Mouse (Mus musculus): ENCODE results near the gene Tmtc2. TPM values are rescaled to one million over a fixed set of nuclear protein-coding genes. Genes with fewer than 3 reads are reported as not detected.

Gene Tmtc2
- polyA plus RNA-seq, 1 experiment, result 1.4 TPM

- DNase-seq, result no peak
- Histone ChIP-seq H3K27me3 (ENCODE audit: control insufficient read depth, insufficient read depth, low read length) (no peaks in the 10 kb centered on the region), H3K27ac (ENCODE audit: control insufficient read depth, insufficient read depth, low read length) (no peak overlapping the region), H3K4me1 (replicated peaks; ENCODE audit: control insufficient read depth, insufficient read depth, low read length) (no peaks in the 10 kb centered on the region), H3K36me3 (ENCODE audit: control insufficient read depth, insufficient read depth, low read length) (no peaks in the 10 kb centered on the region), H3K4me3 (ENCODE audit: control insufficient read depth, insufficient read depth, low read length) (no peak overlapping the region)
- WGBS, result 98% methylated on average over 2 of the region's 2 CpGs
- no peak for TF ChIP-seq POLR2A (IDR thresholded peaks at IDR 0.05; ENCODE audit: control insufficient read depth, extremely low read depth, insufficient read depth, low read length, poor library complexity)
- no peak for TF ChIP-seq CTCF (IDR thresholded peaks at IDR 0.05; ENCODE audit: borderline replicate concordance, control insufficient read depth, extremely low read depth, insufficient read depth, low read length, poor library complexity)
Measured at GRCm38 (mm10) chr10:105200678-105201077, 373.6 kb downstream of the Tmtc2 start.

GRCm38 (mm10) chr10:105200092-105200491 is 374.2 kb downstream of the Tmtc2 start:
- TF ChIP-seq CTCF (IDR thresholded peaks at IDR 0.05; ENCODE audit: borderline replicate concordance, control insufficient read depth, extremely low read depth, insufficient read depth, low read length, poor library complexity) (no peak), POLR2A (IDR thresholded peaks at IDR 0.05; ENCODE audit: control insufficient read depth, extremely low read depth, insufficient read depth, low read length, poor library complexity) (no peak)
- H3K27me3 ChIP-seq (ENCODE audit: control insufficient read depth, insufficient read depth, low read length), result no peaks in the 10 kb centered on the region
- no peaks in the 10 kb centered on the region for H3K36me3 ChIP-seq (ENCODE audit: control insufficient read depth, insufficient read depth, low read length)
- WGBS, result 81% methylated on average over 4 of the region's 4 CpGs
- H3K4me3 ChIP-seq (ENCODE audit: control insufficient read depth, insufficient read depth, low read length), result no peak overlapping the region
- no peak for DNase-seq
- no peak overlapping the region for H3K27ac ChIP-seq (ENCODE audit: control insufficient read depth, insufficient read depth, low read length)
- H3K4me1 ChIP-seq (replicated peaks; ENCODE audit: control insufficient read depth, insufficient read depth, low read length), result no peaks in the 10 kb centered on the region

DNA sequence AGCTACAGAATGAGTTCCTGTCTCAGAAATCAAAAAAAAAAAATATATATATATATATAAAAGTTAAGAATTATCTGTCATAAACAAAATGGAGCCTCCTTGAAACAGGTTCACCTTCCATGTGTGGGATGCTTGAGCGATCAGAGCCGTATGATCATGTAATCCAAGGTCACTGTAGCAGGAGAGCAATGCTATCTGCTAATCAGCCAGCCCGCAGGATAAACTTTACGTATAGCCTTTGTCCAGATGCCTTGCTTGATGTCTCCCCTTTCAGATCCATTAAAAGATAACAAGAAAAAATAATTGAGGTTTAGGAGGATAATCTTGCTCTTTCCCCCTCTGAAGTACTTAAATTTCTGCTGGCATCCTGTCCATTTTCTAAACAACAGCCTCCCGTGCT is 374.7 kb downstream of the Tmtc2 start:
- TF ChIP-seq POLR2A (IDR thresholded peaks at IDR 0.05; ENCODE audit: control insufficient read depth, extremely low read depth, insufficient read depth, low read length, poor library complexity) (no peak), CTCF (IDR thresholded peaks at IDR 0.05; ENCODE audit: borderline replicate concordance, control insufficient read depth, extremely low read depth, insufficient read depth, low read length, poor library complexity) (no peak)
- H3K4me3 ChIP-seq (ENCODE audit: control insufficient read depth, insufficient read depth, low read length), result no peak overlapping the region
- H3K4me1 ChIP-seq (replicated peaks; ENCODE audit: control insufficient read depth, insufficient read depth, low read length), result no peaks in the 10 kb centered on the region
- WGBS, result 94% methylated on average over 5 of the region's 5 CpGs
- H3K27ac ChIP-seq (ENCODE audit: control insufficient read depth, insufficient read depth, low read length), result no peak overlapping the region
- no peaks in the 10 kb centered on the region for H3K27me3 ChIP-seq (ENCODE audit: control insufficient read depth, insufficient read depth, low read length)
- no peaks in the 10 kb centered on the region for H3K36me3 ChIP-seq (ENCODE audit: control insufficient read depth, insufficient read depth, low read length)
- DNase-seq, result no peak

DNA sequence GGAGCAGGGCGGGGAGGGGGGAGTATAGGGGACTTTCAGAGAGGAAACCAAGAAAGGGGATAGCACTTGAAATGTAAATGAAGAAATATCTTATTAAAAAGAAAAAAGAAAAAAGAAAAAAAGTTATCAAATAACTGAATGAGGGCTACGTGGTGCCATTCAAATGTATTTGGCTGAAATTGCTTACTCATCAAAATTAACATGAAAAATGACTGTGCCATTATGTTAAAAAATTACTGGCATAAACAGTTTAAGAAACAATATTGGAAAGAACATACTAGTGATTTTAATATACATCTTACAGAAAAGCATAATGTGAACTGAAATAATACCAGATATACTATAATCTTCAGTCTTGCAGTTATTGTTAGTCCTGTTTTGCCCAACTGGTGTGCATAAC is 378.9 kb downstream of the Tmtc2 start:
- no peak overlapping the region for H3K27ac ChIP-seq (ENCODE audit: control insufficient read depth, insufficient read depth, low read length)
- 91% methylated on average over 2 of the region's 2 CpGs for WGBS
- TF ChIP-seq CTCF (IDR thresholded peaks at IDR 0.05; ENCODE audit: borderline replicate concordance, control insufficient read depth, extremely low read depth, insufficient read depth, low read length, poor library complexity), result no peak
- TF ChIP-seq POLR2A (IDR thresholded peaks at IDR 0.05; ENCODE audit: control insufficient read depth, extremely low read depth, insufficient read depth, low read length, poor library complexity), result no peak
- DNase-seq, result no peak
- H3K27me3 ChIP-seq (ENCODE audit: control insufficient read depth, insufficient read depth, low read length), result no peaks in the 10 kb centered on the region
- no peak overlapping the region for H3K4me3 ChIP-seq (ENCODE audit: control insufficient read depth, insufficient read depth, low read length)
- no peaks in the 10 kb centered on the region for H3K36me3 ChIP-seq (ENCODE audit: control insufficient read depth, insufficient read depth, low read length)
- no peaks in the 10 kb centered on the region for H3K4me1 ChIP-seq (replicated peaks; ENCODE audit: control insufficient read depth, insufficient read depth, low read length)

DNA sequence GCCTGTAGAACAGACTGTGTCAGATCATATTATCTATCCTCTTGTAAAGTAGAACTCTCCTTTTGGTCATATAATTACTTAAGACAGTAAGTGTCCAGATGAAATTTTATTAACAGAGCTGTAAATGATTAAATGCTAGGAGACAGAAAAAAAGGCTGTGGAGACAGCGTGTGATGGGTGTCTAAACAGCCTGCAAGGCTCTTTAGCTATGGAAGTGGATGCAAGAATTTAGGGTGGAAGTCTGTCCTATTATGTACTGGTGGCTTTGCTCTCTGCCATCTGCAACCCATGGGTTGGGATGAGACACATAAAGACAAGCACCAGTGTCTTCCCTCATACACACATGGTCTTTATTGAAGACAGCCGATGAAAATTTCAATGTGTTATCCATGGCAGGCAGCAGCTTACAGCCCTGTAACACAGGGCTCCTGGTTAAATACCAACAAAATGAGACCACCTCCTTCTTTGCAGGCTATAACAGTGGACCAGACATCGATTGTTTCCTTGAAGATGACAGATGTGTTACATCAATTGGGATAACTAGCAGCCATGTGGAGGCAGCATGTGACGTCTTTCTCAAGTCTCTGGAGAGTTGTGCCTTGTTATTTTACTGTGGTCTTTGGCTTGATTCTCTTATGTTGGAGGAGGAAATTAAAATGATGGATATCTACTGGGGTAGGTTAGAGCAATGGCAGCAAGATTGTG is 380.3 kb downstream of the Tmtc2 start:
- Histone ChIP-seq H3K4me3 (ENCODE audit: control insufficient read depth, insufficient read depth, low read length) (no peak overlapping the region), H3K27me3 (ENCODE audit: control insufficient read depth, insufficient read depth, low read length) (no peaks in the 10 kb centered on the region)
- 96% methylated on average over 4 of the region's 4 CpGs for WGBS

DNA sequence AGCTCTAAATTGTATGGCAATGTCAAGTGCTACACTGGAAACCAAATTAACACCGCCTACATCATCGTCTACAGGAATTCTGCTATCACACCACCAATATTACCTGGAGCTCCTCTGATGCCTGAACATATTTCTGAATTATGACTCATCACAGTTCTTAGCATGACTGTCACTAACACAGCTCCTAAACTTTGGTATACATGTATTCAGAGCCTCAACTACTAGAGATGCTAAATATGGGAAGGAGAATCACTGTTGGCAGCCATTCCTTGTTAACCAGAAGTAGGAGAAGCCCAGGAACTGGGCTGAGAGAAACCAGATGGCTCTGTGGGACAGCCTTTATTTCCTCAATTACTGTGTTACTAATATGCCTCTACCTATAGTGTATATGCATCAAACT is 382.2 kb downstream of the Tmtc2 start:
- 94% methylated on average over 2 of the region's 2 CpGs for WGBS
- Histone ChIP-seq H3K36me3 (ENCODE audit: control insufficient read depth, insufficient read depth, low read length) (no peaks in the 10 kb centered on the region), H3K27ac (ENCODE audit: control insufficient read depth, insufficient read depth, low read length) (no peak overlapping the region), H3K4me1 (replicated peaks; ENCODE audit: control insufficient read depth, insufficient read depth, low read length) (no peaks in the 10 kb centered on the region), H3K27me3 (ENCODE audit: control insufficient read depth, insufficient read depth, low read length) (no peaks in the 10 kb centered on the region), H3K4me3 (ENCODE audit: control insufficient read depth, insufficient read depth, low read length) (no peak overlapping the region)
- no peak for TF ChIP-seq CTCF (IDR thresholded peaks at IDR 0.05; ENCODE audit: borderline replicate concordance, control insufficient read depth, extremely low read depth, insufficient read depth, low read length, poor library complexity)
- no peak for TF ChIP-seq POLR2A (IDR thresholded peaks at IDR 0.05; ENCODE audit: control insufficient read depth, extremely low read depth, insufficient read depth, low read length, poor library complexity)
- DNase-seq, result no peak

More for the DNA sequence above, 380.3 kb downstream of the Tmtc2 start:
- TF ChIP-seq POLR2A (IDR thresholded peaks at IDR 0.05; ENCODE audit: control insufficient read depth, extremely low read depth, insufficient read depth, low read length, poor library complexity) (no peak), CTCF (IDR thresholded peaks at IDR 0.05; ENCODE audit: borderline replicate concordance, control insufficient read depth, extremely low read depth, insufficient read depth, low read length, poor library complexity) (no peak)
- no peak for DNase-seq
- Histone ChIP-seq H3K27ac (ENCODE audit: control insufficient read depth, insufficient read depth, low read length) (no peak overlapping the region), H3K36me3 (ENCODE audit: control insufficient read depth, insufficient read depth, low read length) (no peaks in the 10 kb centered on the region), H3K4me1 (replicated peaks; ENCODE audit: control insufficient read depth, insufficient read depth, low read length) (no peaks in the 10 kb centered on the region)

DNA sequence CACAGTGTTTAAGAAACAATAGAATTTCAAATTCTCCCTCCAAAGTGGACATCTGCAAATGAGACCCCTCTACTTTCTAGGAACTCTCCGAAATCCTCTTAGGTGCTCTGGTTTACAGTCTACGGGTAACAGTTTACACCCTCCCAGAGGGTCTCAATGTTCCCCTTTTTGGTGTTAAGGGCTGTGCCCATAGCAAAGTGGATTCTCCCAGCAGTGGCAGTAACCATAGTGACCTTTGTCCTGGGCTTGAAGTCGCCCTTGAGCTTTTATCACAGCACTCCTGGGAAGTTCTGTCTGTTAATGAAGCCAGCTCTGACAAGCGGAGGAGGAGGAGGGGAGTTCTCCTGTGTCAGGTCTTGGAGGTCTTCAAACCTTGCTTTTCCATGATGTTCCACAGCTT is 384.5 kb downstream of the Tmtc2 start:
- no peaks in the 10 kb centered on the region for H3K36me3 ChIP-seq (ENCODE audit: control insufficient read depth, insufficient read depth, low read length)
- H3K4me3 ChIP-seq (ENCODE audit: control insufficient read depth, insufficient read depth, low read length), result no peak overlapping the region
- H3K4me1 ChIP-seq (replicated peaks; ENCODE audit: control insufficient read depth, insufficient read depth, low read length), result no peaks in the 10 kb centered on the region
- H3K27ac ChIP-seq (ENCODE audit: control insufficient read depth, insufficient read depth, low read length), result no peak overlapping the region
- TF ChIP-seq CTCF (IDR thresholded peaks at IDR 0.05; ENCODE audit: borderline replicate concordance, control insufficient read depth, extremely low read depth, insufficient read depth, low read length, poor library complexity) (no peak), POLR2A (IDR thresholded peaks at IDR 0.05; ENCODE audit: control insufficient read depth, extremely low read depth, insufficient read depth, low read length, poor library complexity) (no peak)
- 85% methylated on average over 4 of the region's 4 CpGs for WGBS
- no peak for DNase-seq
- no peaks in the 10 kb centered on the region for H3K27me3 ChIP-seq (ENCODE audit: control insufficient read depth, insufficient read depth, low read length)
